Mouse (Mus musculus) thymus, postnatal 4 days (tissue): ENCODE data around the gene Cadps.

ENCODE experiments used
- DNase-seq: peaks from one replicate; pipeline ENCODE4 v3.0.0; 2021

Gene Cadps

GRCm38 (mm10) chr14:12377883-12378282 lies 445.0 kb downstream of the Cadps start:
- DNase-seq, result no peak

- DNase-seq, result no peak
Observed at GRCm38 (mm10) chr14:12377289-12377688, 445.6 kb downstream of the Cadps start.

DNA sequence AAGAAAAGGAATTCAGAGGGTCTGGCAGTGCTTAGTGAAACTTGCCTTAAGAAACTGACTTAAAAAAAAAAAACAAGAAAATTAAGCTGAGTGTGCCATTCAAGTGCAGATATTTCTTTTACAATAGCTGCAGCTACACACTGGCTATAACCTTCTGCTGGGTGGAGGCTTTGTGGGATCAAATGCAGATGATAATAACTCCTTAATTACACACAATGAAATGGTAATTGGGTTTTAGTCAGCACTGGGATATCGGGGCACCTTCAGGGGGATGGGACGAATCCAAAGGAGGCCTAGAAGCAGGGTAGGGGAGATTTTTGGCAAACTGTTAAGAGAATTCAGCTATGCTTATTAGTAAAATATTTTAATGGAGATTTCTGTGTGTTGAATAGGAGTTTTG lies 447.4 kb downstream of the Cadps start:
- no peak for DNase-seq

- no peak for DNase-seq
Observed at GRCm38 (mm10) chr14:12350271-12350916, 472.5 kb downstream of the Cadps start.

DNA sequence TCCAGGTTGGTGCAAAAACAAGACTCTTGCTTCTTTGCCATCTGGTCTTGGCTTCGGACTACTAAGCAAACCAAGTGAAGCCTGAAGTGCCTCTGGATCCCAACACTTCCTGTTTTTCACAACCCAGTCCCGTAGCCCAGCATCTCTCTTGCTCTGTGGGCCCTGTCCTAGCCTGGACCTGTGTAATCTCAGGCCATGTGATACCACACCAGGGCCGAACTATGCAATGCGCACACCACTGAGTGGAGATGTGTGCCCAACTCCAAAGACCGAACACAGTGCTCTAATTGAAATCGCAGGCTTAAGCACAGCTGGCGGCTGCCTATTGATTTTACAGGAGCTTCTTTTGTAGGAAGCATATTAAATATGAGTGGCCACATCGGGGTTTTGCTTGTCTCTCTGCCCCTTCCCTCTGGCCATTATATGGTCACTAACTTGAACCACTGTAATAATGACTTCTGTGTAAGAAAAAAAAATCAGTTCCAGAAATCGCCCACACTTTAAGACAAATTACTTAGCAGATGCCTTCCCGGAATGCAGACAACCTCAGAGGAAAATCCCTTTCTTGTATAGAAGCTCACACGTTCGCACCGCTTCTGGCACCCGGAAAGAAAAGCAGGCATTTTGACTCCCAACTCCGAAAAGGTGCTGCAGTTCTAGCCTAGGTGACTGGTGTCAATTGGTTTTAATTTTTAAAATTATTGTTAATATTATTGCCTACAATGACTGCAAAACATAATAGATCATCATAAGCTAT lies 473.4 kb downstream of the Cadps start:
- no peak for DNase-seq

GRCm38 (mm10) chr14:12348089-12348488 lies 474.8 kb downstream of the Cadps start, which contains the start of gene Fezf2:
Gene Fezf2 (minus strand): TSS chr14:12348189.
- no peak for DNase-seq

DNA sequence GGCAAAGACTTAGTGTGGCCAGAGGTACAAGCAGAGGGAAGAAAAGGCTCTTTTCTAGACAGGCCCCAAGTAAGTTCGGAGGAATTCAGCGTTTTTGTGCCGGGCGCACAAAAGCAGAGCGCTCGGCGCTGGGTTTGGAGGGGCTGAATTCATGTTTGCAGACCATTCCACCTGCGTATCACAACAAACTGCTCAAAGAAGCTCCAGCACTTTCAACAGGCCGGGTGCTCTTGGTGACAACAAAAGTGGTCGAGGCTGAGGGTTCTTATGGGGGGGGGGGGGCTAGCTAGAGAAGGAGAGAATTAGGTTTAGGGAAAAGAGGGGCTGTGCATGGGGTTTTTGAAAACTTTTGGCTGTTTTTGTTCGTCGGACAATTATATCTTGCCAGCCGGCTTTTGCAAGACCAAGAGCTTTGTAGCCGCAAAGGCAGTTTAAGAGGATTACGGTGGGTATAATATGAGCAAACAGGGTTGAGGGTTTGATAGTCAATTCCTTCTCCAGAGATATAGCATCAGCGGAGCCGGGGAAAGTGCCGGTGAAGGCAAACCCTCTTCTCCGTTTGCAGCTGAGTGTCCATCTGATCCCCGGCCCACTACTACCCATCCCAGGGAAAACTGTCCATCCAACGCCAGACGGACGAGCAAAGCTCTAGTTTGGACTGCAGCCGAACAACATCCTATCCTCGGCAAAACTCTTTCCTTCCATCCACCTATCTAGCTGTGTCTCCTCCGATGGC lies 475.8 kb downstream of the Cadps start:
- no peak for DNase-seq

DNA sequence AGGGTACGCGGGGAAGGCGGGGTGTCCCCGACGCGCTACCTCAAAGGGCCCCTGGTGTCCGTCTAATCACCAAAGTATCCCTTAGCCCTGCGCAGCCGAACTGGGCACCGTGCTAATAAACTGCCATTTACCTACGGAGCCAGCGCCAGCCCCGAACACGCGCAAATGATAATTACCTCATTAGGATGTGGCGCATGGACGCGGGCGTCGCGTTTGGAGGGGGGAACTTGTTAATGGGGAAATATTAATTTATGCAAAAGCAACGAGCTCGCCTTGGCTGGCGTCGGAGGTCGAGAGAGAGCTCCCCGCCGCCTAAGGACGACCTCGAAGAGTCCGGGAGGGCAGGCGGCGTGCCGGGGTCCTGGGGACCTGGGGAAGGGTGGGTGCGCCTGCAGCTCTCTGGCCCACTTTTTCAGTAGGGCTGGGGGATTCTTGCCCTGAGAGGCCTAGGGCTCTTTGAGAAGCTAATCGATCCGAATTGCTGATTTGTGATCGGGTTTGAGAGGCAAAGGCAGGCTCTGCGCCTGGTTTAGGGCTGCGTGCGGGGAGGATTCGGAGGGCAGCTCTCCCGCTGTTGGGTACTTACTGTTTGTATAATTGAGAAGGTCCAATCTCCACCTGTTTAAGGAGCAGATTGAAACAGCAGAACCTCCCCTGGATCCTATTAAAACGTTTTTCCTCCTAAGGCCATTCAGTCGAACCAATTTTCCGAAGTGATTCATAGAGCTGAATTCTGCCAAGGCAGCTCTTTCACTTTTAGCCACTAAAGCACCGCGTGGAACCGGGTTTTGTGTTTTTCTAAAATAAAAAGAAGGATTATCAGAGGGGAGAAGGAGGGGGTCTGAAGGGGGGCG lies 476.6 kb downstream of the Cadps start:
- DNase-seq, result no peak

GRCm38 (mm10) chr14:12345241-12345921 lies 477.5 kb downstream of the Cadps start:
- DNase-seq, result no peak

DNA sequence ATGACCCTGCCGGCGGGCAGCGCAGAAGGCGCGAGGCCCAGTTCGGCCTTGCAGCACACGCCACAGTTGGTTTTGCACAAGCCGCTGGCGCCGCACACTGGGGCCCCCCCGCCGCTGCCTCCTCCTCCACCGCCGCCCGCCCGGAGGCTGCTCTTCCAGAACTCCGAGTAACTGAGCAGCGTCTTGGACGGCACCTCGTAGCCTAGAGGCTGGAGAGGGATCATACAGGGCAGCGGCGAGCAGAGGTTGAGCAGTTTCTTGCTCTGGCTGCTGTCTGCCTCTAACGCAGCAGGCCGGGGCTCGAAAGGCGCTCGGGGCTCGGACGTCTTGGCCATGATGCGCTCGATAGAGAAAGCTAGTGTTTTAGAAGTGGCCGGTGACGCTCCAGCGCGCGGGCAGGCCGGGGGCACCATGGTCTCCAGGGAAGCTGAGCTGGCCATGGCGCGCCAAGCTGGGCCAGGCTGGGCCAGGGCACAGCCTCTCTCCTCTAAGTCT lies 478.1 kb downstream of the Cadps start:
- no peak for DNase-seq

DNA sequence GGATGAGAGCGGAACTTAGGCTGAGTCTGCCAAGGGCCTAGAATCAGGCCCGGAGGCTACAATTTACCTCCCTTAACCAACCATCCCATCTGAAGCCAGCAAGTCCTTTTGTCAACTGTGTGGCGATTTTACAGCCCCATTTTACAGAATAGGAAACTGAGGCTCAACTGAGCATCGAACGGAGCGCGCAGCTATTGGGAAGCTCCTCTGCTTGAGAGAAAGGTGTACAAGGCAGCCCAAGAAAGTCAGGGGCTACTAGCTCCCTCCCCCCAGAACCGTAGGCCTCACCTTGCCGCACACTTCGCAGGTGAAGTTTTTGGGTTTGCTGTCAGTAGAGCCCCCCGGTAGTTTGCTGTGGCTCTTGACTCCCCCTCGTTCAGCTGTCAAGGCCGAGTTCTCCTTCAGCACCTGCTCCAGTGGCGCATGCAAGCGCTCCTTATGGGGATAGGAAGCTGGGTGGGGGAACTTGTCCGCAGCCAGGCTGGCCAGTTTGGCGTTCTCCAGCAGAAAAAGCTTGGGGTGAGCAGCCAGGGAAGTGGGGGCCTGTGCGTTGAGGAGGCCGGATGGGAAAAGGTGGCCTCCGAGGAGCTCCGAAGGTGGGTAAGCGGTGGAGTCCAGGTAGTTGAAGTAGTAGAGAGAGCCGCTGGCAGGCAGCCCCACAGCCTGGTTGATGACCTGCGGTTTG lies 478.7 kb downstream of the Cadps start:
- DNase-seq, result no peak

DNA sequence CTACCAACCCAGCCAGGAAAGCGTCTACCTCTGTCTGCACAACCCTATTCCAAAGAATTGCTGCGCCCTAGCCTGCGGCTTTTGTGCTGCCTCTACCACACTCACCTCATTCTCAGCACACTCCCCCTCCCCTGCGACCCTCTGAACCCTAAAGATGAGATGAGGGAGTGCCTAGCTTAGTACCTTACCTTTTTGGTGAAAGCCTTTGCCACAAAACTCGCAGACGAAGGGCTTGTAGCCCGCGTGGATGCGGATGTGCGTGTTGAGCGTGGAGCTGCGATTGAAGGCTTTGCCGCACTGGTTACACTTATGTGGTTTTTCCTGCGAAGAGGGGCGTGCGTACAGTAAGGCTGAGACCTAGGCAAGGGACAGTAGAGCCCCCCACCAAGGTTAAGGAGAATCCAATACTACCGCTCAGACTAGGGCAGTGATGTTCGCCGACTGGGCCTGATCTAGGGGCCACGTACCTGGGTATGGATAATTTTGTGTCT lies 479.4 kb downstream of the Cadps start:
- no peak for DNase-seq

- DNase-seq, result no peak
Observed at GRCm38 (mm10) chr14:12342458-12343131, 480.3 kb downstream of the Cadps start.

DNA sequence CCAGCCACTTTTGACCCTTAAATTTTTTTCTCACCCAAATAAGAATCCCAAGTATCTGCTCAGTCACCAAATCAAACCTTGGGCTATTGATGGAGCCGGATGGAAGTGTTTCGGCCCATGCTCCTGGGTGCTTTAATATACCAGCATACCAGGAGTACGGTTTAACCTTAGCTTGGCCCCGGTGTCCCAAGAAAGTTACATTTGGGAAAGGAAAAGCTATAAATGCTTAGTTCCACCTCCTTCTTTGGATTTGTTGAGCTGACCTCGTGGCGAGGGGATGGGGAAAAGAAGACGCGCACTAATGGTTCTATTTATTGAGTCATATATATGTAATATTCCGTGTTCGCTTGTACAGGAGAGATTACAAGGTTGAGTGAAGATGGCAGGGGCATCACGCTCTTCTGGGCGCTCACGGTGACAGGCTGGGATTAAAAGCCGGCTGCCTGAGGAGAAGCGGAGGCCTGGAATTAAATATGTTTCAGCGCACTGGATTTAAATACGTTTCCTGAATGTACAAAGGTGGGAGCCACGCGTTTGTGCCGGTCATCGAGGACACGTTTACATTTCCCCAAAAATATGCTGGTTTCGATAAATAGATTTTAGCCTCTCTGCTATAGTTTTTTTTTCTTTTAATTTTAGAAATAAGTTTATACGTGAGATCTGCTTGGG lies 481.0 kb downstream of the Cadps start:
- no peak for DNase-seq

DNA sequence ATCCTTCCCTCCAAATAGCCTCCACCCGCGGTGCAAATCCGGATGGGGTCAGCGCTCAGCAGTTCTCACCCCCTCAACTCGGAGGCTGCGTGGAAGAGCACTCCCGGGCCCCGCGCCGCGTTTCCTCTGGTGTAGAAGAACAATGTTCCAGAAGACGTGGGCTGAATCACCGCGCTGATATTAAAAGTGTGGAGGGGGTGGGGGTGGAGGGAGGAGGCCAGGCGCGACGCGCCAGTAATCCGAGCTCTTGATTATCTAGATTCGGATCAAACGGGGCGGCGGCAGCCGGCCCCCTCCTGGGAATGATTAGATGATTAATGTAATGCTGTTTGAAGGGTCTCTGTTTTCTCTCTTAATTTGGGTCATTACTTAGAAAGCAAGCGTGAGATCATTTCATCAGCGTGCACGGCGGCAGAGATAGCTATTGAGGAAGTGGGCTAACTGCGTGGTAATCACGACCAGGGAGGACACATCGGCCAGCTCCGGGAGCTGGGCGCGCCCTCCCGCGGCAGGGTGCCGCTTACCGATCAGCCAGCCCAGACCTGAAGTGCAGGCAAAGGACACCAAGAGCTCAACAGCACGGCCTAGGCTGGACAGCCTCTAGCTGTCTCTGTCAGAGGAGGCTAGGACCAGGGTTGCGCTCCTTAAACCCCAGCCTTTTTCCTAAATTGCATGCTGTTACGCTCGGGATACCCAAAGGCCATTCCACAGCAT lies 481.6 kb downstream of the Cadps start:
- DNase-seq, result no peak

GRCm38 (mm10) chr14:12340238-12341074 lies 482.4 kb downstream of the Cadps start:
- DNase-seq, result no peak

- no peak for DNase-seq
Observed at GRCm38 (mm10) chr14:12338811-12339565, 483.9 kb downstream of the Cadps start.
